Mouse (Mus musculus): ENCODE data around the gene Rnaset2a.

GRCm38 (mm10) chr17:8171081-8171480 is 23.2 kb upstream of the Rnaset2a start:
- TF ChIP-seq EP300 (IDR thresholded peaks at IDR 0.05; ENCODE audit: insufficient read depth, low read depth, low read length) (no peak), CTCF (IDR thresholded peaks at IDR 0.05; ENCODE audit: low read depth, low read length) (no peak), POLR2A (IDR thresholded peaks at IDR 0.05; ENCODE audit: insufficient read depth, low read length) (no peak)

Data from ES-Bruce4 (cell line).